Mouse (Mus musculus): ENCODE data around the gene Acap2. TPM values are rescaled to one million over a fixed set of nuclear protein-coding genes. Genes with fewer than 3 reads are reported as not detected.

Acap2 gene
- total RNA-seq (2014; rRNA removed; ENCODE audit: low replicate concordance) (12.8 and 13.2 TPM in 2 replicates), polyA plus RNA-seq (2015; fragmentation: Nextera tagmentation; extraction: Ambion mirVana) (7.0 and 7.1 TPM in 2 replicates)

DNA sequence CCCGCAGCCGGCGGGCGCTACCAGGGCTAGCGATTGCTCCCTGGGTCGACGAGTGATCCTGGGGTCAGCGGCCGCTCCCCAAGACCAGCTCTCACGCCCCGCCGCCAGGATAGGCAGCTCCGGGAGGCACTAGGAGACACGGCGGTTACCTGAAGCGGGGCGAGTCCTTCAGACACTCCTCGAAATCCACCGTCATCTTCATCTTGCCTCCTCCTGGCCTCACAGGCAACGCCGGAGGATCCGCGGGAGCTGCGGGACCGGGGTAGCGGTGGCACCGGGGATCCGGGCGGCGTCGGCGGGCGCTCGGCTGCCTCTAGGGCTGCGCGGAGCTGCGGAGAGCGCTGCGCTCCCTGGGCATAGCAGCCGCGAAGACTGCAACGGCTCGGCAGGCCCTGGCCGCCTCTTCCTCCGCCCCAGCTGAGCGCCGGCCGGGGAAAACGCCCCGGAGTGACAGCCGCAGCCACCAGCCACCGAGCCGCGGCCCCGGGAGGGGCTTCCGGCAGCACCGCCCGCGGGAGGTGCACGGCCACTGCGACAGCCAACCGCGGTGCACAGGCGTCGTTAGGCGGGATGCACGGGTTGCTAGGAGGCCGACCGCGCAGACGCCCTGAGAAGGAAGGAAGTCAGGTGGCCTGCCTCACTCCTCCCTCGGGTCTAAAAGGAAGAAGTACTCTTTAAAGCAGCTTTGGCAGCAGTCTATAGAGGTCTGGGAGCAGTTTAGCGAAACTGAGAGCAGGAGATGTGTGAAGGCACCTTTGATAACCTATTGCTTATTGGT lies at the start of gene Acap2:
Gene Acap2 (minus strand): TSS at position 456 of the 778 bp plus-strand sequence.
- Histone ChIP-seq H3K9me3 (replicated peaks; ENCODE audit: control insufficient read depth, low read length) (no peaks in the 10 kb centered on the region), H3K4me3 (ENCODE audit: low read depth, low read length) (peak within 1 kb of the TSS; percentile 84), H3K4me2 (ENCODE audit: low read depth, low read length) (peak within 1 kb of the TSS; percentile 85), H3K9ac (replicated peaks; ENCODE audit: low read depth, low read length) (peak within 1 kb of the TSS; percentile 88), H3K4me1 (ENCODE audit: control insufficient read depth, insufficient read depth) (peaks cover 15% of the 10 kb centered on the region), H3K36me3 (replicated peaks; ENCODE audit: control insufficient read depth, insufficient read depth, low read length) (no peaks in the 10 kb centered on the region), H3K27ac (ENCODE audit: low read depth) (peak within 1 kb of the TSS; percentile 92), H3K27me3 (ENCODE audit: control insufficient read depth, insufficient read depth, low read length) (no peaks in the 10 kb centered on the region)
- WGBS, result under 1% methylated on average over 68 of the region's 73 CpGs
- ATAC-seq (ENCODE audit: insufficient read depth, low read depth) (peak; percentile 99), DNase-seq (ENCODE audit: low spot score) (peak; percentile 99)
- TF ChIP-seq EP300 (IDR thresholded peaks at IDR 0.05; ENCODE audit: low read depth) (no peak), CTCF (IDR thresholded peaks at IDR 0.05; ENCODE audit: low read depth) (no peak)

- no peak overlapping the region for H3K4me3 ChIP-seq (ENCODE audit: low read depth, low read length)
- H3K4me1 ChIP-seq (ENCODE audit: control insufficient read depth, insufficient read depth), result no peaks in the 10 kb centered on the region
- ATAC-seq (ENCODE audit: insufficient read depth, low read depth) (no peak), DNase-seq (ENCODE audit: low spot score) (no peak)
- H3K9me3 ChIP-seq (replicated peaks; ENCODE audit: control insufficient read depth, low read length), result no peaks in the 10 kb centered on the region
- no peaks in the 10 kb centered on the region for H3K27me3 ChIP-seq (ENCODE audit: control insufficient read depth, insufficient read depth, low read length)
- H3K36me3 ChIP-seq (replicated peaks; ENCODE audit: control insufficient read depth, insufficient read depth, low read length), result peaks cover 17% of the 10 kb centered on the region
- WGBS, result 89% methylated on average over 3 of the region's 3 CpGs
- no peak overlapping the region for H3K4me2 ChIP-seq (ENCODE audit: low read depth, low read length)
- H3K9ac ChIP-seq (replicated peaks; ENCODE audit: low read depth, low read length), result no peak overlapping the region
- no peak overlapping the region for H3K27ac ChIP-seq (ENCODE audit: low read depth)
- TF ChIP-seq EP300 (IDR thresholded peaks at IDR 0.05; ENCODE audit: low read depth) (no peak), CTCF (IDR thresholded peaks at IDR 0.05; ENCODE audit: low read depth) (no peak)
Measured at GRCm38 (mm10) chr16:31249401-31249800, 48.4 kb upstream of the Acap2 start.

DNA sequence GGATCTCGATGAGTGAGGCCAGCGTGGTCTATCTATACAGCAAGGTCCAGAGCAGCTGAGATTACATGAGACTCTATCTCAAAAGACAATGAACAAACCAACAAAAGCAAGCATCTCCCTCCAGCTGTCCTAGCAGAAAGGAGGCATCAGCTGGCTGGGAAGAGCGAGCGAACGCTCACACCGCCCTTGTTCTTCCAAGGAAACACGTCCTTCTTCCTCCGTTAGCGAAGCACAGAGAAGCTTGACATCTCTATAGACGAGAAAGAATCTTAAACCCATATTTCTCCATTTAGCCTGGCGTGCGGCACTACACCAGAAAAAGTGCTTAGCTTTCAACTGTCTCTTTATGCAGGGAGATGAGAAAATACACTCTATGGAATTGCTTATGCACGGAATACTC lies 47.7 kb upstream of the Acap2 start:
- Histone ChIP-seq H3K4me3 (ENCODE audit: low read depth, low read length) (no peak overlapping the region), H3K4me1 (ENCODE audit: control insufficient read depth, insufficient read depth) (no peaks in the 10 kb centered on the region), H3K36me3 (replicated peaks; ENCODE audit: control insufficient read depth, insufficient read depth, low read length) (peaks cover 17% of the 10 kb centered on the region), H3K27me3 (ENCODE audit: control insufficient read depth, insufficient read depth, low read length) (no peaks in the 10 kb centered on the region), H3K9ac (replicated peaks; ENCODE audit: low read depth, low read length) (no peak overlapping the region), H3K9me3 (replicated peaks; ENCODE audit: control insufficient read depth, low read length) (no peaks in the 10 kb centered on the region), H3K4me2 (ENCODE audit: low read depth, low read length) (no peak overlapping the region), H3K27ac (ENCODE audit: low read depth) (no peak overlapping the region)
- no peak for DNase-seq (ENCODE audit: low spot score)
- 87% methylated on average over 13 of the region's 13 CpGs for WGBS
- no peak for ATAC-seq (ENCODE audit: insufficient read depth, low read depth)
- no peak for TF ChIP-seq CTCF (IDR thresholded peaks at IDR 0.05; ENCODE audit: low read depth)
- TF ChIP-seq EP300 (IDR thresholded peaks at IDR 0.05; ENCODE audit: low read depth), result no peak

DNA sequence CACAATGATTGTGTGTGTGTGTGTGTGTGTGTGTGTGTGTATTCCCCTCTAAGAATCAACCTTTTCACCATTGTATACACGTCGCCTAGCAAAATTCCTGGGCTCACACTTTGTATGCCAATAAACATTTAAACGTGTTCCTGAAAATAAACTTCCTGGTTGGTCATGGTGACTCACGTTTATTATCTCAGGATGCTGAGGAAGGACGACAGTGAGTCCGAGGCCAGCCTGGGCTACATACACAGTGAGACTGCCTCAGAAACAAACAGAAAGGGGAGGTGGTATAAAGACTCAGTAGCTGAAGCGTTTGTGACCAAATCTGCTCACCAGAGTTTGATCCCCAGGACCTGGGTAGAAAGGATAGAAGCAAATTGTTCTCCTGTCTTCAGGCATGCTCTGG lies 46.4 kb upstream of the Acap2 start:
- Histone ChIP-seq H3K27ac (ENCODE audit: low read depth) (no peak overlapping the region), H3K9me3 (replicated peaks; ENCODE audit: control insufficient read depth, low read length) (no peaks in the 10 kb centered on the region), H3K4me2 (ENCODE audit: low read depth, low read length) (no peak overlapping the region), H3K9ac (replicated peaks; ENCODE audit: low read depth, low read length) (no peak overlapping the region), H3K27me3 (ENCODE audit: control insufficient read depth, insufficient read depth, low read length) (no peaks in the 10 kb centered on the region), H3K4me3 (ENCODE audit: low read depth, low read length) (no peak overlapping the region), H3K36me3 (replicated peaks; ENCODE audit: control insufficient read depth, insufficient read depth, low read length) (peaks cover 12% of the 10 kb centered on the region), H3K4me1 (ENCODE audit: control insufficient read depth, insufficient read depth) (no peaks in the 10 kb centered on the region)
- ATAC-seq (ENCODE audit: insufficient read depth, low read depth) (no peak), DNase-seq (ENCODE audit: low spot score) (no peak)
- 61% methylated on average over 7 of the region's 7 CpGs for WGBS
- TF ChIP-seq CTCF (IDR thresholded peaks at IDR 0.05; ENCODE audit: low read depth), result no peak
- no peak for TF ChIP-seq EP300 (IDR thresholded peaks at IDR 0.05; ENCODE audit: low read depth)

- ATAC-seq (ENCODE audit: insufficient read depth, low read depth) (no peak), DNase-seq (ENCODE audit: low spot score) (no peak)
- WGBS, result 74% methylated on average over 3 of the region's 3 CpGs
- 0 out of 2 replicates have a peak, but pooled peaks have one; percentile 6 for TF ChIP-seq CTCF (IDR thresholded peaks at IDR 0.05; ENCODE audit: low read depth)
- no peak for TF ChIP-seq EP300 (IDR thresholded peaks at IDR 0.05; ENCODE audit: low read depth)
- Histone ChIP-seq H3K27me3 (ENCODE audit: control insufficient read depth, insufficient read depth, low read length) (no peaks in the 10 kb centered on the region), H3K4me3 (ENCODE audit: low read depth, low read length) (no peak overlapping the region), H3K9me3 (replicated peaks; ENCODE audit: control insufficient read depth, low read length) (no peaks in the 10 kb centered on the region), H3K27ac (ENCODE audit: low read depth) (no peak overlapping the region), H3K4me2 (ENCODE audit: low read depth, low read length) (no peak overlapping the region), H3K4me1 (ENCODE audit: control insufficient read depth, insufficient read depth) (no peaks in the 10 kb centered on the region), H3K36me3 (replicated peaks; ENCODE audit: control insufficient read depth, insufficient read depth, low read length) (no peaks in the 10 kb centered on the region), H3K9ac (replicated peaks; ENCODE audit: low read depth, low read length) (no peak overlapping the region)
Measured at GRCm38 (mm10) chr16:31244053-31244452, 43.0 kb upstream of the Acap2 start.

Data from heart, postnatal 0 days (tissue).